Mouse (Mus musculus) lung, adult 18-20 months (tissue): ENCODE results near the gene Trmt2a.

Experiments used
- DNase-seq, 2 experiments: peaks; one replicate each; pipeline ENCODE4 v3.0.0; 2022; ENCODE audit warnings: mixed read lengths in 2 of 2

Trmt2a gene

GRCm38 (mm10) chr16:18248433-18249363 is at the start of gene Trmt2a, which contains the start of gene Ranbp1:
Trmt2a (plus strand) TSS chr16:18248679.
Ranbp1 (minus strand) TSS chr16:18248732.
- peak; percentile 99 for DNase-seq

GRCm38 (mm10) chr16:18200062-18200461 is 48.4 kb upstream of the Trmt2a start:
- no peak for DNase-seq

DNA sequence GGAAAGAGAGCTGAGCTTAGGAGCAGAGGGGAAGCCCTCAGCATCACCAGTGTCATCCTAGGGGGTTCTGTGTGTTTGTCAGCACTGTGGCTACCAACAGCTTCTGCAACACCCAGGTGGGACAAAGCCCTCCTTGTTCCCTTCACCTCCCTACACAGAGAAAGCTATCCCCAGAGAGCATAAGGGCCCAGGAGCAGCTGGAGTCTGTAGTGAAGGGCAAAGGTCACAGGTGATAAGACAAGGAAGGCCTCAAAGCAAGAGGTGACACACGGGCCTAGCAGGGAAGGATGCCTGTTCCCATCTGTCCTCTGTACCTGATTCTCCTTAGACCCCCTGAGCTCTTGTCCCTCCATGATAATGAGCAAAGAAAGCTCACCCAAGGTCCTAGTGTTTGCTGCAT is 46.9 kb upstream of the Trmt2a start:
- no peak for DNase-seq

DNA sequence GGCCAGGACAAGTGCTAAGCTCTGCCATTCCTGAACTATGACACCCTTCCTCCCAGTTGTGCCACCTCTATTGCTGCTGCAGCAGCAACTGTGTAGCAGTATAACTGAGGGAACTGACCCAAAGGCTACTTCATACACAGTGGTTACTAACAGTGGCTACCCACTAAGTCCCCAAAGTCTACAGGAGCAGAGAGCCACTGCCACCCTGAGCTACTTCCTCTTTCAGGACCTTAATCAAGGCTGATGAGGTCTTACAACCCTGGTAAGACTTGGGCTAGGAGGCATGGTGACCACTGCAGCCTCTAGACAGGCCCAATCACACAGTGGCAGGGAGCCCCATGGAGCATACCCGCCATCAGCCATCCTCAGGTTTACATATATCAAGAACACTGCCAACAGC is 46.4 kb upstream of the Trmt2a start:
- no peak for DNase-seq

DNA sequence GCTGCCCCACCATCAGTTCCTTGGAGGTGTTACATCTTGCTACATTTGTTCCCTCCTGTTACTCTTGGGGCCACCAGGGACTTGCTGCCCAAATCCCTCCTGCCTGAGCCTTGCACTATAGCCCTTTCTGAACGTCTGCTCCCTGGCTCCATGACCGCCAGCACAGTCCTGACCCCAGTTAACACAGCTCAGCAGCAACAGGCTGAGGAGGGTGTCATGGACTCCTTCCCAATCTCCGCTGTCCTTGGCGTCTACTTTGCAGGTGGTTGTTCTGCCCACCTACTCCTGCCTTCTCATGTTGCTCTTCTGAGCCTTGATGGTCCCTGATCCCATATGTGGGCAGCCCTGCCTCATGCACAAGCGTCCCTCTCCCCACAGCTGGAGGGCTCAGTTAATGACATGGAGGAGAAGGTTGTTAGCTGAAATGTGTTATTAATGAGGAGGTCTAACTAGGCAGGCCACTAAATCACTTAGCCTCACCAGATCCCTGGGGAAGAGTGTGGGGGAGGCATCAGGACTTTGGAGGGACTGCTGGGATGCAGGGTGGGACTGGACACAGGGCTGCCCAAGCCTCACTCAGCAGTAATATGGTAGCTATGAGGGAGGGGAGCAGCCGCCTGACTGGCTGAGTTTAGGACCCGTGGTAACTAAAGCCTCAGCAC is 44.9 kb upstream of the Trmt2a start:
- DNase-seq, result no peak

GRCm38 (mm10) chr16:18210701-18211416 is 37.6 kb upstream of the Trmt2a start:
- DNase-seq, result peak; percentile 36 to 61

GRCm38 (mm10) chr16:18211417-18212171 is 36.9 kb upstream of the Trmt2a start:
- peak; percentile 63 to 72 for DNase-seq

DNA sequence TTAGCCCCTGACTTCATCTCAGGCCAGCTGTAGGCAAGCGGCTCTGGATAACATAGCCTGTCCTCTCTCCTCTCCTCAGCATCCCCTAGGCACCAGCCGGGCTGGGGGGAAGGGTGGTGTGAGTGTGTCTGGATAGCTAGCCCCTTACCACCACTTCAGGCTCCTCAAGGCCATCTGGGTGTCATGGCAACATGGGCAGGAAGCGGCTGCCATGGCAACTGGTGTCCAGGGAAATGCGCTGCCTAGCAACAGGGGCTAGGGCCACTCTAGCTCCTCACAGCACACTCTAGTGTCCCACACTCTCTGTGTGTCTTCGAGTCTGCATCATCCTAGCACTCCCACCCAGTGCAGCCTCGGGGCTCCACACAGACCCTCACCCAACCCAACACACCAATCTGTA is 34.8 kb upstream of the Trmt2a start:
- no peak for DNase-seq

GRCm38 (mm10) chr16:18214858-18215257 is 33.6 kb upstream of the Trmt2a start:
- no peak for DNase-seq

DNA sequence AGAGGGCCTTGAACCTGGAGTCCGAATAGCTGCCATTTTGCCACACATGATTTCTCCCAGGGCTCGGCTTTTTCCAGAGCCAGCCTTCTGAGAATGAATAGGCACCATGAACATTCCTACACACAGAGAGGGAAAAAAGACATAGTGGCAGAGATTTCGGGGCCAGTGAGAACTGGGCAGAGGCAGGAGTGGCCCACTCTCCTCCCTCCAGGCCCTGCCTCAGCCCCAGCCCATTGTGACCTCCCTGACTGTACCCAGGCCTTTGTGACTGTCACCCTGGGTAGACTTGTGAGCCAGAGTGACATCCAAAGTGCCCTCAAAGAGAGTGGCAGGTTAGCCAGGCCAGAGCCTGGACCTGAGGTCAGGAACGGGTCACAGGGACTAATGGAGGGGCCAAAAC is 30.9 kb upstream of the Trmt2a start, which contains the start of gene Ccdc188:
TSS of gene Ccdc188 (plus strand) at position 301 of the 400 bp plus-strand sequence.
- no peak for DNase-seq

DNA sequence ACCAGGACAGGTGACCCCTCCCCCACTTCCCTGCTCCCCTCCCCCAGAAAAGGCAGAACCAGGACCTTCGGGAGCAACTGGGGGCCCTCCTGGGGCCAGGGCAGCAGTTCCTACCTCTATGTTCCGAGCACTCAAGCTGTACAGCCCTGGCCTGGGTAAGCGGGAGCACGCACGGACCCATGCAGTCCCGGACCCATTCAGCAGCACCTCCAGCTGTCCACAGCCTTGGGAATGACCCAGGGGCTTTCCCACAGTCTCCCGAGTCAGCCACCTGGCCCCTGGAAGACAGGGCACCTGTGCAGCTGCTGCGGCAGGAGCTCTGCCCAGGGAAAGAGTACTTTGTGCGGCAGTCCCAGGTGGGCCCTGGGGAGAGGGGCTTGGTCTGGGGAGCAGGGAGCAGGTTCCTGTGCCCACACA is 29.9 kb upstream of the Trmt2a start:
- no peak for DNase-seq

- no peak for DNase-seq
Observed at GRCm38 (mm10) chr16:18220001-18220400, 28.5 kb upstream of the Trmt2a start.

- DNase-seq, result no peak
Observed at GRCm38 (mm10) chr16:18220856-18221542, 27.5 kb upstream of the Trmt2a start.

- DNase-seq, result no peak
Observed at GRCm38 (mm10) chr16:18221543-18221898, 27.0 kb upstream of the Trmt2a start.

GRCm38 (mm10) chr16:18222188-18222587 is 26.3 kb upstream of the Trmt2a start:
- DNase-seq, result no peak

- no peak for DNase-seq
Observed at GRCm38 (mm10) chr16:18227187-18227586, 21.3 kb upstream of the Trmt2a start.

DNA sequence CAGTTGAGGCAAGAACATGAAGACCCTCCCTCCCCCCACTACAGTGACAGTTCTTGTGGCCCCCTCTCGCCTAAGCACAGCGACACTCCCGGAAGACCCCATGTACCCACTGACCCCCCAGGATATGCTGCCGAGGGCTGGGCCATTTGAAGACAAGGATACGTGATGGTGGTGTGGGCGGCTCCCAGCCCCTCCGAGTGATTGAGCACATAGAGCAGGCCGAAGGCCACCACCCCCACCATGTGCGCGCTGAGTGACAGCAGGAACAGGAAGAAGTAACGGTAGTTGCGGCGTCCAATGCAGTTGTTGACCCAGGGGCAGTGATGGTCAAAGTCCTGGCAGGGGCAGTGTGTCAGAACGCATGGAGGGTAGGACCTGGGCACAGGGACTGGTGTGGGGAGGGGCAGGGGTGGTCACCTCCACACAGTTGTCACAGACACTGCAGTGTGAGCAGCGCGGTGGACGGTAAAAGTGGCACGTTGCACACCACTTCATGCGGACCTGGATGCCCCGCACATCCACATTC is 20.5 kb upstream of the Trmt2a start:
- DNase-seq, result no peak

DNA sequence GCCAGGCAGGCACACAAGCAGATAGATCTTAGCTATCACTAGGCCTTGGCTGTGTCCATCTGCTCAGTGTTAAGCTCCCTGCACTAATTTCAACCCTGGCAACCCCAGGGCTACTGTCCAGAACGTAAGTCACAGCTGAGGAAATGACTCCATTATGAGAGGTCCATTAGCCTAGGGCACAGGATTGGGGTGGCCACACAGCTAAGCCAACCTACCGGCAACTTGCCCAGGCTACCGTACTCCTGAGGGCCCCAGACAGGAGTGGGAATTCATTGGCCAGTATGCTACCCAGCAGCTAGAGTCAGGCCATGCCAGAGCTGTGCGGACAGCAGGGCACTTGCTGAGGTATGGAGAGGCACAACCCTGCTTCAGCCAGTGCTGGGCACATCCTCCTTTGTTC is 19.6 kb upstream of the Trmt2a start:
- no peak for DNase-seq

DNA sequence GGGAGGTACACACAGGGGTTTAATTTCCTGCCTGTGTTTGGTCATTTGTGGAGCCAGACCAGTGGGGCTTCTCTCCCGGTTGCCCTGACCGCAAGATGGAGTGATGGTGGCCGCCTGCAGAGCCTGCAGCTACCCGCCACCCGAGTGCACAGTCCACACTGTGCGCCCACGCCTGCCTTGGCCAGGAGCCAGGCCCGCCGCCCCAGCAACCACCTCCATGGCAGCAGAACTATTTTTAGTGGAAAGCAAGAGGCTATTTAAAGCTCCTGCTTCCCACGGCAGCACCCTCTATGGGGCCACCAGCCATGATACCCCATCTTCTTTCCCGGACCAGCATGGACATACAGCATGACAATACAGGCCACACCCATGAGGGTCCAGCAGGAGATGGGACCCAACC is 18.9 kb upstream of the Trmt2a start:
- peak in 1 of 2 experiments; percentile 29 for DNase-seq

GRCm38 (mm10) chr16:18230617-18231016 is 17.9 kb upstream of the Trmt2a start:
- DNase-seq, result no peak

DNA sequence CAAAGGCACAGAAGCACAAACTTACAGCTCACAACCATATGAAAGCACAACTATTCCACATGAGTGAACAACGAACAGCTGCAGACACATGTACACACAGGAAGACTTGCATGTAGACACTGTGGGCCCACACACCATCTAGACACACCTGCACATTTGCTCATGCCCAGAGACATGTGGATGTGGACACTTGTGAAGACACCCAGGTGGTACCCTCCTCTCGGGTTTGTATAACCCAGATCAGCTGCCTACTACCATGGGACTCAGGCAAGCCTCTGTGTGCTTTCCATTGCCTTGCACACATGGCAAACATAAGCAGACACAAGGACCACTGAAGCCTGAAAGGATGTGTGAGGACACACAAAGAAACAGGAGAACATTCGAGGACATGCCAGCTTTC is 17.4 kb upstream of the Trmt2a start:
- DNase-seq, result no peak

DNA sequence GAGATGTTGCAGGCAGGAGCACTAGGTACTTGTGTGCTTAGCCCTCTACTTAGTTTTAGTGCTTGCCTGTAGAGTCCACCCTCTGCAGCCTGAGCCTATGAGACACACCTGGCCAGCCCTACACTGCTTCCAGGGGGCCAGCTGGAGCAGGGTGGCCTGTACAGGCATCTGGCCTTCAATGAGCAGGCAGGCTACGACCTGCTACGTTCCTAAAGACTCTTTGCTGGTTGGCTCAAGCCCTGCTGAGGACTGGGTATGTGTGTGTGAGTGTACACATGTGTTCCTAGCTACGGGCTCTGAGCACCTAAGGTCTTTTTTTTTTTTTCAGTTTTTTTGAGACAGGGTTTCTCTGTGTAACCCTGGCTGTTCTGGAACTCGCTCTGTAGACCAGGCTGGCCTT is 17.0 kb upstream of the Trmt2a start:
- DNase-seq, result no peak
